Mouse (Mus musculus): ENCODE results near the gene Pmfbp1. TPM values are rescaled to one million over a fixed set of nuclear protein-coding genes. Genes with fewer than 3 reads are reported as not detected.

The Pmfbp1 gene
- polyA plus RNA-seq, 1 experiment from 2014 or later, result 0.19 TPM

DNA sequence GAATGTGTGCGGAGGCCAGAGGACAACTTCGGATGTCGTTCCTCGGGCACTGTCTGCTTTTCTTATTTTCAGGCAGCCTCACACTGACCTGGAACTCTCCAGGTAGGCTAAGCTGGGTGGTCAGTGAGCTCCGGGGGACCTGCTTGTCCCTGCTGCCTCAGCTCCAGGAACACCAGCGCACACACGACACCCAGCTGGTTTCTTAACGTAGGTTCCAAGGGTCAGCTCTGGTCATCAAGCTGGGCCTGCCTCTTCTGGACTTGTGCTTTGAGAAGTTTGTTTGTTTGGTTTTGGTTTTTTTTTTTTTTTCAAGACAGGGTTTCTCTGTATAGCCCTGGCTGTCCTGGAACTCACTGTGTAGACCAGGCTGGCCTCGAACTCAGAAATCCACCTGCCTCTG, 97.1 kb downstream of the Pmfbp1 start:
- Histone ChIP-seq H3K4me3 (ENCODE audit: low read depth, low read length) (no peak overlapping the region), H3K9ac (ENCODE audit: low read length) (no peak overlapping the region), H3K4me2 (ENCODE audit: low read depth, low read length, severe bottlenecking) (no peak overlapping the region), H3K4me1 (replicated peaks; ENCODE audit: control insufficient read depth, insufficient read depth, low read length) (no peaks in the 10 kb centered on the region), H3K27ac (ENCODE audit: low read depth, low read length) (no peak overlapping the region), H3K9me3 (ENCODE audit: control insufficient read depth, low read length) (no peaks in the 10 kb centered on the region), H3K36me3 (ENCODE audit: control insufficient read depth, insufficient read depth, low read length) (no peaks in the 10 kb centered on the region), H3K27me3 (ENCODE audit: control insufficient read depth, insufficient read depth, low read length) (no peaks in the 10 kb centered on the region)
- 86% methylated on average over 9 of the region's 9 CpGs for WGBS
- DNase-seq (ENCODE audit: low spot score) (no peak), ATAC-seq (replicated peaks; ENCODE audit: low FRiP score) (no peak)

DNA sequence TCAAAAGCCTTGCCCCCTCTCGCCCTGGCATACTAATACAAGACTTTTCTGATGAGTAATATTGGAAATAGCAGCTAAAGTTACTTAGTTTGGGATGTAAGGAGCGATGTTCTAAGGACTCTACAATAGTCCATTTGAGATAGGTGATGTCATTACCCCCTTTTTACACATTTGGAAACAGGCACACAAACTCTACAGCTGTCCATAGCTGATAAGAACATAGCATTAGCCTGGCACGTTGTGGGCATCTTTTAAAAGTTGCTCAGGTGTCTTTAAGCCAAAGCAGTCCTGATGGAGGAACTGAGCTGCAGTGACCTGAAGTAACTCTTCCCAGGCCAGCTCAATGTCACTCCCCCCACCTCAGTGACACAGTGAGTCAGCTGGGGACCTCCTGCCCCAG, 97.5 kb downstream of the Pmfbp1 start:
- Histone ChIP-seq H3K4me3 (ENCODE audit: low read depth, low read length) (no peak overlapping the region), H3K27me3 (ENCODE audit: control insufficient read depth, insufficient read depth, low read length) (no peaks in the 10 kb centered on the region), H3K4me1 (replicated peaks; ENCODE audit: control insufficient read depth, insufficient read depth, low read length) (no peaks in the 10 kb centered on the region), H3K27ac (ENCODE audit: low read depth, low read length) (no peak overlapping the region), H3K9me3 (ENCODE audit: control insufficient read depth, low read length) (no peaks in the 10 kb centered on the region), H3K9ac (ENCODE audit: low read length) (no peak overlapping the region), H3K4me2 (ENCODE audit: low read depth, low read length, severe bottlenecking) (no peak overlapping the region), H3K36me3 (ENCODE audit: control insufficient read depth, insufficient read depth, low read length) (no peaks in the 10 kb centered on the region)
- DNase-seq (ENCODE audit: low spot score) (no peak), ATAC-seq (replicated peaks; ENCODE audit: low FRiP score) (no peak)
- WGBS, result 85% methylated on average over 3 of the region's 3 CpGs

DNA sequence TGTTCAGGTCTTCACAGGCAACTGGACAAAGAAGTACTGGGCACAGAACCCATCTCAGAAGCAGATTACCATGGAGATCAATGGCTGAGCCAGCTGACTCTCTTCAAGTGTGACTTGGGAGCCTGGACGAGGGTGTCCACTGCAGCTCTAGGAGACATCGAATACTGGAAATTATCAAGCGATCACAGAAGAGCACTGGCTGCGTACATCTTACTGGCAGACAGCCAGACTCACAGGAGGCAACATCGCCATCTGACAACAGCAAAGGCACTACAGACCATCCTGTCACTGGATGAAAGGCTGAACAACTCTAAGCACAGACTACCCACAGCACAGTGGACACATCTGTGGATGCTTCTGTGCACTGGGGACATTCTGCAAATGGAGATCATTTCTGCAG, 98.3 kb downstream of the Pmfbp1 start:
- H3K4me3 ChIP-seq (ENCODE audit: low read depth, low read length), result no peak overlapping the region
- no peak for DNase-seq (ENCODE audit: low spot score)
- no peak for ATAC-seq (replicated peaks; ENCODE audit: low FRiP score)

More for the DNA sequence above, 98.3 kb downstream of the Pmfbp1 start:
- WGBS, result 90% methylated on average over 5 of the region's 5 CpGs
- no peak overlapping the region for H3K9ac ChIP-seq (ENCODE audit: low read length)
- H3K27ac ChIP-seq (ENCODE audit: low read depth, low read length), result no peak overlapping the region
- no peaks in the 10 kb centered on the region for H3K27me3 ChIP-seq (ENCODE audit: control insufficient read depth, insufficient read depth, low read length)
- H3K4me2 ChIP-seq (ENCODE audit: low read depth, low read length, severe bottlenecking), result no peak overlapping the region
- no peaks in the 10 kb centered on the region for H3K4me1 ChIP-seq (replicated peaks; ENCODE audit: control insufficient read depth, insufficient read depth, low read length)
- no peaks in the 10 kb centered on the region for H3K9me3 ChIP-seq (ENCODE audit: control insufficient read depth, low read length)
- H3K36me3 ChIP-seq (ENCODE audit: control insufficient read depth, insufficient read depth, low read length), result no peaks in the 10 kb centered on the region

Other genes with a start within 250 kb of the Pmfbp1 start
- gene Dhx38, start 71.8 kb downstream of the Pmfbp1 start, polyA plus RNA-seq (2014; fragmentation: Nextera tagmentation; extraction: Ambion mirVana), result 28.4 and 30.6 TPM in 2 replicates
- gene Txnl4b, start 71.9 kb downstream of the Pmfbp1 start, polyA plus RNA-seq (2014; fragmentation: Nextera tagmentation; extraction: Ambion mirVana), result 27.0 and 28.5 TPM in 2 replicates
- gene Hp, start 85.1 kb downstream of the Pmfbp1 start, polyA plus RNA-seq (2014; fragmentation: Nextera tagmentation; extraction: Ambion mirVana), result 0.27 and 0.45 TPM in 2 replicates
- gene Dhodh, start 114.6 kb downstream of the Pmfbp1 start, polyA plus RNA-seq (2014; fragmentation: Nextera tagmentation; extraction: Ambion mirVana), result 43.2 and 43.5 TPM in 2 replicates
- gene Pkd1l3, start 120.5 kb downstream of the Pmfbp1 start, polyA plus RNA-seq (2014; fragmentation: Nextera tagmentation; extraction: Ambion mirVana), result 0.05 and 0.19 TPM in 2 replicates
- 172 and 186 TPM in 2 replicates for gene Ist1, start 199.2 kb downstream of the Pmfbp1 start, polyA plus RNA-seq (2014; fragmentation: Nextera tagmentation; extraction: Ambion mirVana)
- gene Zfp821, start 211.5 kb downstream of the Pmfbp1 start, polyA plus RNA-seq (2014; fragmentation: Nextera tagmentation; extraction: Ambion mirVana), result 50.2 and 56.1 TPM in 2 replicates
- 8.3 and 8.6 TPM in 2 replicates for gene Atxn1l, start 243.7 kb downstream of the Pmfbp1 start, polyA plus RNA-seq (2014; fragmentation: Nextera tagmentation; extraction: Ambion mirVana)